Mouse (Mus musculus) monocyte, adult 2 months (primary cell): ENCODE data around the gene Tmem217.

Source experiments
- DNase-seq, 2 experiments: peaks; one replicate each; pipeline ENCODE4 v3.0.0; 2022; ENCODE audit warnings: low spot score in 2 of 2, low read depth in 1 of 2

Gene Tmem217

GRCm38 (mm10) chr17:29489971-29490712 is 62.0 kb downstream of the Tmem217 start:
- DNase-seq: peak; percentile 95 to 97

DNA sequence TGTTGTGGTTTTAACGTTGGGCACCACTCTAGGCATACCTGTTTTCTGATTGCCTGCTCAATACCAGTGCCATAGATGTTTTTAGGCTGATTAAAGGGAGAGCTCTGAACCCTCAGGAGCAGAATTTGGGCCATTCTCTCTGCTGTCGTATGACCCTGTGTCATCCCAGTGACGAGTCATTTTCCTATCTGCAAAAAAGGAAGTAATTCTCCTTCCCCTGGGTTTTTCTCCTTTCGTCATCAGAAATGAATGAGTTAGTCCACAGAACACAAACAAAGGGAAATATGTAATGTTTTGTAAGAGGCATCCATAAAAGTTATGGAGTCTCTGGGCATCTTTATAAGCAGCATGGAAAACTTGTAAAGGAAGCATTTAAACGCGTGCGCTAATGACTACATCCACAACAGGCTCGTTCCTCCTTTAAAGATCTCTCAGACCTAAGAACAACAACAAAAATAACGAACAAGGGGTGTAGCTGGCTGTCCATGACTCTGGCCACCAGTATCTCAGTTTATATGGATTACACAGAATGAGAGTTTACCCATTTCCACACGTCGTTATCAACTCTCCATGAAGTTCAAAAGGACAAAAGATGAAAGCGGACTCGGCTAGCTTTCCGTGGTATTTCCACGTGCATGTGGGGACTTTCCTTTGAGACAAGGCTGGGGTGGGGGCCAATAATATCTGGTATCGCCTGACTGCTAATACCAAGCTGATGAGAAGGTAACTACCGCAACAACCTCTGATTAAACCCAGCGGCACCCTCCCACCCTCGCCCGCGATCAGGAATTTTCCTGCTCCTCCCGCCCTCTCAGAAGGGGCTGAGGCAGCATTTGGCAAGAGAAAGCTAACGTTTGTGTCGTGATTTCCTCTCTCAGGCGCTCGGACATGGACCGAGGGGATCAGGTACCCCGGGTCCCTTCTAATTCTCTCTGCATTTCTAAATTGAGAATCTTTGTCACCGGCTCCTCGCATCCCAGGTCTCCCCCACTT is 62.9 kb downstream of the Tmem217 start:
- DNase-seq: peak in 1 of 2 experiments; percentile 63

DNA sequence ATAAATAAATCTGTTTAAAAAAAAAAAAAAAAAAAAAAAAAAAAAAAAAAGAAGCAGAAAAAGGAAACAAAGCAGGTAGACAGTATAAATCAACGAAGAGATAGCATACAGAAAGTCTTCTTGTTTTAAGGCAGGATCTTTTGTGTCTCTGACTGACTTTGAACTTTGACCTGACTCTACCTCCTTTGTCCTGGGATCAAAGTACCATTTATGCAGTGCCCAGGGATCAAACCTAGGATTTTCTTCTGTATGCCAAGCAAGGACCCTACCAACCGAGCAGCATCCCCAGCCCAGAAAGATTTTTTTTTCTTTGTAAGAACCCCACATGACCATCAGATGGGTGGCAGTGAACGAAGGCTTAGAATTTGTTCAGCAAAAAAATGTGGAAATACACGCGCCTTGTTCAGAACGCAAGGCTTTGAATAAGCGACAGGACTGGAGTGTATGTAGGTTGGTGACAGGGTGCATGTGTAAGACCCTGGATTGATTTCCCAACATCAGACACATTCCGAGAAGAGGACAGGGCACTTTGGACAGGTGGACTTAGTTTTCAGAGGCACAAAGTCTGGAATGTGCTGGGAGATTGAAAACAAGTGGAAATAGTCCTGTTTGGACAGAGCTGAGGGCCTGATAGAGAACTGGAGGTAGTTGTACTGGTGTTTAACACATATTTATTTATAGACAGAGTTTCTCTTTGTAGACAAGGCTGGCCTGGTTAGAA is 63.8 kb downstream of the Tmem217 start:
- no peak for DNase-seq

GRCm38 (mm10) chr17:29485336-29486233 is 66.6 kb downstream of the Tmem217 start:
- no peak for DNase-seq

GRCm38 (mm10) chr17:29484431-29484830 is 67.8 kb downstream of the Tmem217 start:
- no peak for DNase-seq

- DNase-seq: no peak
These were observed 68.9 kb downstream of the Tmem217 start for GRCm38 (mm10) chr17:29483282-29483681.

DNA sequence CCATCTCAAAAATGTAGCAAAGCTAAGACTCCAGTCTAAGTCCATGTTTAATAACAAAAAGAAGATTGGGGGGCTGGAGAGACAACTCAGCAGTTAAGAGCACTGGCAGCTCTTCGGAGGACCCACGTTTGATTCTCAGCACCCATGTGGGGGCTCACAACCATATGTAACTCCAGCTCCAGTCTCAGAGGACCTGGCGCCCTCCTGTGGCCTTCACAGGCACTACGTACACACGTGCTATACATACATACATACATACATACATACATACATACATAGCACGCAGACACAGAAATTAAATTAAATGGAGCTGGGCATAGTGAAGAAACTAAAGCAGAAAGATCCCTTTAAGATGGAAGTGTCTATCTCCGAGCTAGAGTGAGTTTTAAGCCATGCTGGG is 69.6 kb downstream of the Tmem217 start:
- DNase-seq: no peak

- no peak for DNase-seq
These were observed 71.9 kb downstream of the Tmem217 start for GRCm38 (mm10) chr17:29480256-29480655.

GRCm38 (mm10) chr17:29478271-29478670 is 73.9 kb downstream of the Tmem217 start:
- DNase-seq: peak in 1 of 2 experiments; percentile 30

GRCm38 (mm10) chr17:29477357-29477756 is 74.8 kb downstream of the Tmem217 start:
- no peak for DNase-seq

DNA sequence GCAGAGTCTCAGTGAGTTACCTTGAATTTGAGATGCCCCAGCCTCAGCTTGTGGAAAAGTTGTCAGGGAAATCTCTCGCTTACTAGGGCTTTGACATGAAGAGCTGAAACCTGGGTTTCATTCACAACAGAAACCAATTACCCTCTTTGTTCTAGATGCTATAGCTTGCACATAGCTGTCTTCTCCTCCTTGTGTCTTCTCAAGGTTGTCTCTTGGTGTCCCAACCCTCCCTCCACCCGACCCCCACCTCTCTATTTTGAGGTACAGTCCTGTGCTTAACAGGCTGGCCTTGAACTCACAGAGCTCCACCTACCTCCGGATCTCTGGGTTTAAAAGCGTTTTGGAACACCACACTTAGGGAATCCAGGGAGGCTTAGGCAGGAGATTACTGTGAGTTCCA is 75.7 kb downstream of the Tmem217 start:
- DNase-seq: no peak
